Mouse (Mus musculus): ENCODE measurements around the gene Erbin. TPM values are rescaled to one million over a fixed set of nuclear protein-coding genes. Genes with fewer than 3 reads are reported as not detected.

The Erbin gene
- polyA plus RNA-seq, 1 experiment = 15.7 TPM

DNA sequence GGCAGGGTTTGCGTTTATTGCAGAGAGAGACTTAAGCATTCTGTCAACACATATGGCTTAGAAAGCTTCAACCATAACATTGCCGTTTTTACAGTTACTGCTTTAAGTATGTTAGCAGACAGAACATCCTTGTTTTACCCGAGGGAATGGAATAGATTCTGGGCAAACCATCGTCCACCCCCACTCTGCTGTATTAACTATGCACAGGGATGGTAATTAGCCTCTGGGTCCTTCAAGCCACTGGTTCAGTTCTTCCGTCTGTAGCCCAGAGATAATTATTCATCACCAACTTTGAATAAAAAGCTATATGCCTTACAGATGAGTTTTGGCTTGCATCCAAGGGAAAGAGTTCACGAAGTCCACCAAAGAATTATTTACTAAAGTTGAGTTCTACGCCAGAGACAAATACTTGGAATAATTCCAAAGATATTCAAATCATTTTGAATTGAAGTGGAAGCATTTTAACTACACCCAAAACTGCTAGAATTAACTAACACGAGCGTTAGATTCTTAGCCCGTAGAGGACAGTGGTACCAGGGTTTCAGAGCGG, 1.6 kb upstream of the Erbin start:
- Histone ChIP-seq H3K4me3 (ENCODE audit: low read depth, low read length) (peak overlapping the region; percentile 96), H3K36me3 (ENCODE audit: control insufficient read depth, insufficient read depth, low read length) (no peaks in the 10 kb centered on the region), H3K27me3 (ENCODE audit: control insufficient read depth, insufficient read depth, low read length) (no peaks in the 10 kb centered on the region), H3K4me1 (ENCODE audit: control insufficient read depth, insufficient read depth, insufficient read length, low read length) (no peaks in the 10 kb centered on the region), H3K27ac (ENCODE audit: insufficient read depth, low read depth, low read length) (peak overlapping the region; percentile 94)
- no peak for TF ChIP-seq CTCF (IDR thresholded peaks at IDR 0.05; ENCODE audit: extremely low read depth, insufficient read length, insufficient replicate concordance, low read depth, low read length)
- TF ChIP-seq POLR2A (IDR thresholded peaks at IDR 0.05; ENCODE audit: low read depth, low read length) = no peak
- WGBS = 15% methylated on average over 11 of the region's 11 CpGs

GRCm38 (mm10) chr13:103920933-103921830, 868 bp upstream of the Erbin start:
- no peaks in the 10 kb centered on the region for H3K27me3 ChIP-seq (ENCODE audit: control insufficient read depth, insufficient read depth, low read length)
- TF ChIP-seq CTCF (IDR thresholded peaks at IDR 0.05; ENCODE audit: extremely low read depth, insufficient read length, insufficient replicate concordance, low read depth, low read length) (no peak), POLR2A (IDR thresholded peaks at IDR 0.05; ENCODE audit: low read depth, low read length) (peak; percentile 74; the same call in 1 of the 2 replicates)
- H3K4me1 ChIP-seq (ENCODE audit: control insufficient read depth, insufficient read depth, insufficient read length, low read length) = peaks cover 1% of the 10 kb centered on the region; the same call in 1 of the 2 replicates
- peak overlapping the region; percentile 96 for H3K4me3 ChIP-seq (ENCODE audit: low read depth, low read length)
- WGBS = under 1% methylated on average over 121 of the region's 125 CpGs
- H3K36me3 ChIP-seq (ENCODE audit: control insufficient read depth, insufficient read depth, low read length) = no peaks in the 10 kb centered on the region
- peak overlapping the region; percentile 99 for H3K27ac ChIP-seq (ENCODE audit: insufficient read depth, low read depth, low read length)

- no peaks in the 10 kb centered on the region for H3K27me3 ChIP-seq (ENCODE audit: control insufficient read depth, insufficient read depth, low read length)
- peak overlapping the region; percentile 99 for H3K27ac ChIP-seq (ENCODE audit: insufficient read depth, low read depth, low read length)
- no peaks in the 10 kb centered on the region for H3K36me3 ChIP-seq (ENCODE audit: control insufficient read depth, insufficient read depth, low read length)
- peaks cover 3% of the 10 kb centered on the region; the same call in 1 of the 2 replicates for H3K4me1 ChIP-seq (ENCODE audit: control insufficient read depth, insufficient read depth, insufficient read length, low read length)
- under 1% methylated on average over 20 of the region's 20 CpGs for WGBS
- H3K4me3 ChIP-seq (ENCODE audit: low read depth, low read length) = peak overlapping the region; percentile 96
- TF ChIP-seq CTCF (IDR thresholded peaks at IDR 0.05; ENCODE audit: extremely low read depth, insufficient read length, insufficient replicate concordance, low read depth, low read length) = no peak
- no peak for TF ChIP-seq POLR2A (IDR thresholded peaks at IDR 0.05; ENCODE audit: low read depth, low read length)
Observed at GRCm38 (mm10) chr13:103919956-103920260, 406 bp downstream of the Erbin start.

DNA sequence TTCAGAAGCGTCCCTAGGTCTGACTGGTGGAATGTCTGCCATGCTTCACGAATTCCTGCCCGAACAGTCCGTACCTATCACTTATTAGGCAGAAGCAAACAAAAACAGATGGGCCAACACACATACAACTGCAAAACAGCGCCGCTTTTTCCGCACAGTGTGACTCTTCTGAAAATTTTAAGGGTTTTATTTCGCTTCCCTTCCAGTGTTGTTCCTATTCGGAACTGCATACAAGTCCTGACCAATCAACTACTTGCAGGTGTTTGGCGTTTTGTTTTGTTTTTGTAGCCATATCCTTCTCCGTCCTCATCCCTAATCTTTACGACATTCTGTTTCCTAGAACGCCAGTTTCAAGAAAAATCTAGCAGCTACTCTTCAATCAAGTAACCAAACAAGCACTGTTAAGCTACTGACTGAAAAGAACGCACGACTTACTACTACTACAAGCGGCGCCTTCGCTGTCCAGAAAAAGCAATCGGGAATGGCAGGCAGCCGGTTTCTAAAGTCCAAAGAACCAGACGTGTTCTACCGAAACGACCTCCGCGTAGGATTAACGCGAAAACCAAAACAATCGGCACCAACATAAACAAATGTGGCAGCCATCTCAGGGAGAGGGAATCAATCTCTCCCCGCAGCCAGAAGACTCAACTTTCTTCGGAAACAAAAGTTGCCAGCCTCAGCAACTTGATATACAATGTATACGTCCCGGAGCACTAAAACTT, 919 bp downstream of the Erbin start:
- TF ChIP-seq POLR2A (IDR thresholded peaks at IDR 0.05; ENCODE audit: low read depth, low read length) = no peak
- TF ChIP-seq CTCF (IDR thresholded peaks at IDR 0.05; ENCODE audit: extremely low read depth, insufficient read length, insufficient replicate concordance, low read depth, low read length) = no peak
- H3K27ac ChIP-seq (ENCODE audit: insufficient read depth, low read depth, low read length) = peak overlapping the region; percentile 99
- peak overlapping the region; percentile 96 for H3K4me3 ChIP-seq (ENCODE audit: low read depth, low read length)
- H3K36me3 ChIP-seq (ENCODE audit: control insufficient read depth, insufficient read depth, low read length) = no peaks in the 10 kb centered on the region
- peaks cover 3% of the 10 kb centered on the region; the same call in 1 of the 2 replicates for H3K4me1 ChIP-seq (ENCODE audit: control insufficient read depth, insufficient read depth, insufficient read length, low read length)
- no peaks in the 10 kb centered on the region for H3K27me3 ChIP-seq (ENCODE audit: control insufficient read depth, insufficient read depth, low read length)
- under 1% methylated on average over 32 of the region's 32 CpGs for WGBS

GRCm38 (mm10) chr13:103918432-103918831, 1.9 kb downstream of the Erbin start:
- WGBS = 1% methylated on average over 3 of the region's 3 CpGs
- H3K36me3 ChIP-seq (ENCODE audit: control insufficient read depth, insufficient read depth, low read length) = no peaks in the 10 kb centered on the region
- H3K4me3 ChIP-seq (ENCODE audit: low read depth, low read length) = no peak overlapping the region
- no peaks in the 10 kb centered on the region for H3K27me3 ChIP-seq (ENCODE audit: control insufficient read depth, insufficient read depth, low read length)
- no peak overlapping the region for H3K27ac ChIP-seq (ENCODE audit: insufficient read depth, low read depth, low read length)
- TF ChIP-seq CTCF (IDR thresholded peaks at IDR 0.05; ENCODE audit: extremely low read depth, insufficient read length, insufficient replicate concordance, low read depth, low read length) (no peak), POLR2A (IDR thresholded peaks at IDR 0.05; ENCODE audit: low read depth, low read length) (no peak)
- H3K4me1 ChIP-seq (ENCODE audit: control insufficient read depth, insufficient read depth, insufficient read length, low read length) = peaks cover 7% of the 10 kb centered on the region; the same call in 1 of the 2 replicates

GRCm38 (mm10) chr13:103914114-103914736, 6.1 kb downstream of the Erbin start:
- TF ChIP-seq POLR2A (IDR thresholded peaks at IDR 0.05; ENCODE audit: low read depth, low read length) (no peak), CTCF (IDR thresholded peaks at IDR 0.05; ENCODE audit: extremely low read depth, insufficient read length, insufficient replicate concordance, low read depth, low read length) (no peak)
- Histone ChIP-seq H3K36me3 (ENCODE audit: control insufficient read depth, insufficient read depth, low read length) (no peaks in the 10 kb centered on the region), H3K4me1 (ENCODE audit: control insufficient read depth, insufficient read depth, insufficient read length, low read length) (peaks cover 14% of the 10 kb centered on the region; the same call in 1 of the 2 replicates), H3K27me3 (ENCODE audit: control insufficient read depth, insufficient read depth, low read length) (no peaks in the 10 kb centered on the region), H3K27ac (ENCODE audit: insufficient read depth, low read depth, low read length) (no peak overlapping the region), H3K4me3 (ENCODE audit: low read depth, low read length) (no peak overlapping the region)
- 71% methylated on average over 4 of the region's 4 CpGs for WGBS
